Mouse (Mus musculus) left cerebral cortex, adult 18-20 months (tissue): Measurements from ENCODE around the gene Deaf1. TPM values are rescaled to one million over a fixed set of nuclear protein-coding genes. Genes with fewer than 3 reads are reported as not detected.
"Not testable (repeated sequence)": the region's sequence is repeated elsewhere in the genome, so short reads cannot be mapped to it uniquely, and the experiment has no call there.

Experiments
- DNase-seq, 2 experiments: peaks; one replicate each; pipeline ENCODE4 v3.0.0; 2021 to 2022; ENCODE audit warnings: low spot score in 2 of 2, mixed read lengths in 1 of 2
- total RNA-seq, 2 experiments: library from RNA; stranded (reverse); gene quantifications; 2 replicates each; pipeline ENCODE4 v1.2.3; 2021

The Deaf1 gene
- total RNA-seq, 2 experiments from 2014 or later, result 62.8 to 70.5 TPM

GRCm38 (mm10) chr7:141264761-141265410 lies 62.6 kb downstream of the Deaf1 start:
- no peak for DNase-seq

- no peak for DNase-seq
Observed at GRCm38 (mm10) chr7:141264041-141264700, 63.3 kb downstream of the Deaf1 start.

DNA sequence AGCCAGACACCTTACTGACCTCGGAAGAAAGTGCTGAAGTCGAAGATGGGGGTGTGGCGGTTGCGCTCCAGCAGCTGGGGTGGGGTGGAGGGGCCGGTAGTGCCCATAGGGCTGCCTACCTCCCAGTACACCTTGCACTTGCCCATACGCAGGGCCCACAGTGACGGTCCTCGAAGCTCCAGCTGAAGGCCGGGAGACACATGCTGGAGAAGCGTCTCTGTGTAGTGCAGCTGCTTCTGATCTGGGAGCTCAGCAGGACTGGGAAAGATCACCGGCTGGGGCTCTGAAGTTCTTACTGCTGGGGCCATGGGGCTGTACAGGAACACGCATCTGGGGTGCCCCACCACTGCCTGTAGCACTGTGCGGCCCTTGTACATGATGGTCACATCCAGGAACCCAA lies 63.9 kb downstream of the Deaf1 start:
- DNase-seq, result no peak

GRCm38 (mm10) chr7:141261480-141261879 lies 66.0 kb downstream of the Deaf1 start:
- no peak for DNase-seq

- DNase-seq, result no peak
Observed at GRCm38 (mm10) chr7:141256159-141256558, 71.3 kb downstream of the Deaf1 start.

GRCm38 (mm10) chr7:141250486-141250885 lies 77.0 kb downstream of the Deaf1 start:
- DNase-seq, result not testable (repeated sequence)

Other genes starting within 250 kb of the Deaf1 start
- under 1 TPM; 0.26 to 0.33 TPM for gene Pkp3, start 249.5 kb downstream of the Deaf1 start, total RNA-seq
- gene Sigirr, start 227.1 kb downstream of the Deaf1 start, total RNA-seq, result 1 to 10 TPM; 2.1 to 2.3 TPM
- not detected for gene Ano9, start 209.9 kb downstream of the Deaf1 start, total RNA-seq
- 10 to 100 TPM; 43.9 to 51.1 TPM for gene Ptdss2, start 205.3 kb downstream of the Deaf1 start, total RNA-seq
- gene Rnh1, start 154.8 kb downstream of the Deaf1 start, total RNA-seq, result 10 to 100 TPM; 39.0 to 43.2 TPM
- 100 to 1,000 TPM; 223 to 237 TPM for gene Hras, start 133.7 kb downstream of the Deaf1 start, total RNA-seq
- 1 to 10 TPM; 2.7 to 4.4 TPM for gene Lrrc56, start 133.5 kb downstream of the Deaf1 start, total RNA-seq
- gene Lmntd2, start 113.6 kb downstream of the Deaf1 start, total RNA-seq, result not detected
- gene Rassf7, start 111.8 kb downstream of the Deaf1 start, total RNA-seq, result 1 to 10 TPM; 1.4 to 2.5 TPM
- gene Phrf1, start 98.9 kb downstream of the Deaf1 start, total RNA-seq, result 10 to 100 TPM; 73.6 to 75.1 TPM
- 1 to 10 TPM in 1 of 2 experiments, under 1 TPM in 1; 1.00 to 2.0 TPM for gene Irf7, start 61.2 kb downstream of the Deaf1 start, total RNA-seq
- not detected for gene Cdhr5, start 50.9 kb downstream of the Deaf1 start, total RNA-seq
- gene Sct, start 48.6 kb downstream of the Deaf1 start, total RNA-seq, result not detected
- gene Drd4, start 35.7 kb downstream of the Deaf1 start, total RNA-seq, result under 1 TPM; 0.33 to 0.66 TPM
- gene Tmem80, start within 50 bp of the Deaf1 start, total RNA-seq, result 10 to 100 TPM; 24.6 to 34.6 TPM
- gene Eps8l2, start 11.2 kb upstream of the Deaf1 start, total RNA-seq, result 1 to 10 TPM; 3.5 to 6.3 TPM
- 100 to 1,000 TPM in 1 of 2 experiments, 10 to 100 TPM in 1; 96.6 to 104 TPM for gene Taldo1, start 64.5 kb upstream of the Deaf1 start, total RNA-seq
- gene Gatd1, start 86.4 kb upstream of the Deaf1 start, total RNA-seq, result 10 to 100 TPM; 40.4 to 45.1 TPM
- gene Cend1, start 101.8 kb upstream of the Deaf1 start, total RNA-seq, result 100 to 1,000 TPM; 274 to 309 TPM
- gene Slc25a22, start 110.2 kb upstream of the Deaf1 start, total RNA-seq, result 100 to 1,000 TPM; 251 to 254 TPM
- gene Pidd1, start 116.3 kb upstream of the Deaf1 start, total RNA-seq, result 1 to 10 TPM; 1.1 to 1.4 TPM
- gene Rplp2, start 119.7 kb upstream of the Deaf1 start, total RNA-seq, result 100 to 1,000 TPM; 555 to 600 TPM
- gene Pnpla2, start 127.5 kb upstream of the Deaf1 start, total RNA-seq, result 10 to 100 TPM; 23.6 to 24.8 TPM
- gene Cracr2b, start 133.4 kb upstream of the Deaf1 start, total RNA-seq, result 1 to 10 TPM; 3.7 to 4.5 TPM
- 10 to 100 TPM; 28.9 to 29.1 TPM for gene Cd151, start 139.7 kb upstream of the Deaf1 start, total RNA-seq
- gene Polr2l, start 147.4 kb upstream of the Deaf1 start, total RNA-seq, result 10 to 100 TPM; 36.6 to 41.6 TPM
- 10 to 100 TPM; 10.3 to 11.6 TPM for gene Tspan4, start 147.6 kb upstream of the Deaf1 start, total RNA-seq
- 10 to 100 TPM; 60.4 to 72.2 TPM for gene Chid1, start 212.2 kb upstream of the Deaf1 start, total RNA-seq
- gene Ap2a2, start 234.5 kb upstream of the Deaf1 start, total RNA-seq, result 100 to 1,000 TPM; 198 to 218 TPM